Mouse (Mus musculus): Measurements from ENCODE around the gene Arf5.

The Arf5 gene

GRCm38 (mm10) chr6:28423313-28423712, at the start of gene Arf5:
TSS of gene Arf5 (plus strand) at chr6:28423560.
- peak; percentile 96 for DNase-seq (ENCODE audit: low spot score)

DNA sequence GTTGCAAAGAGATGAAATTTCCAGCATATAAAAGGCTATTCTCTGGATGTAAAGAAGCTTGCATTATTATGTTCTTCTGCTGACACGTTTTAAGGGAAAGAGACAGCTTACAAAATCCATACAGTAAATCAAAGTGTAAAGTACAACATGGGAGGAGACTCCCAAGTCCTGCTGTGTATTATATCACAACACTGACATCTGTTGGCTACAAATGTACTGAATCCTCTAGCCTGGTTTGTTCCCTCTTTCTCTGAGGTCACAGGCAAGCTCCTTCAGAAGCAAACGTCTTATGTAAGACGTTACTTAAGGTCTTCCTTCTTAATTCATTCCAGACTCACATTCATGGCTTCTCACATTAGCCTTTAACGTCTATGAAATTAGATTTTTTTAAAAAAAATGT, 41.4 kb upstream of the Arf5 start:
- no peak for DNase-seq (ENCODE audit: low spot score)

- DNase-seq (ENCODE audit: low spot score) = no peak
Measured at GRCm38 (mm10) chr6:28385169-28385568, 38.2 kb upstream of the Arf5 start.

DNA sequence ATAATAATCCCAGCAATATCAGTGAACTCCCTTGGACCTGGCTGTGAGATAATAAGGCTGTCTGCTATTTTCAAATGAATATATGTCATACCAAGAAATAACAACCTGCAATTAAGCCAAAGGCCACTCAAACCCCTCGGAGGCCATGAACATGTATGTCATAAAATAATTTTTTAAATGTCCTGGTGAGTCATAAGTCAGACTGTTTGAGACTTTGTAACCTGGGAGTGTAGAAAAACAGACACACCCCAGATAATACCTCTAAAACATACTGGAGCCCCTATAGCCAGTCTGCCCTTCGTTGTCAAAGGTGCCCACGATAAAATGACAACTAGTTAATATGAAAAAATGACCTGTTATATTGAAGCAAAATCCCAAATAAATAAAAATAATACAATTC, 34.3 kb upstream of the Arf5 start:
- no peak for DNase-seq (ENCODE audit: low spot score)

GRCm38 (mm10) chr6:28396051-28396852, 27.1 kb upstream of the Arf5 start:
- DNase-seq (ENCODE audit: low spot score) = no peak

GRCm38 (mm10) chr6:28396853-28397457, 26.4 kb upstream of the Arf5 start:
- no peak for DNase-seq (ENCODE audit: low spot score)

DNA sequence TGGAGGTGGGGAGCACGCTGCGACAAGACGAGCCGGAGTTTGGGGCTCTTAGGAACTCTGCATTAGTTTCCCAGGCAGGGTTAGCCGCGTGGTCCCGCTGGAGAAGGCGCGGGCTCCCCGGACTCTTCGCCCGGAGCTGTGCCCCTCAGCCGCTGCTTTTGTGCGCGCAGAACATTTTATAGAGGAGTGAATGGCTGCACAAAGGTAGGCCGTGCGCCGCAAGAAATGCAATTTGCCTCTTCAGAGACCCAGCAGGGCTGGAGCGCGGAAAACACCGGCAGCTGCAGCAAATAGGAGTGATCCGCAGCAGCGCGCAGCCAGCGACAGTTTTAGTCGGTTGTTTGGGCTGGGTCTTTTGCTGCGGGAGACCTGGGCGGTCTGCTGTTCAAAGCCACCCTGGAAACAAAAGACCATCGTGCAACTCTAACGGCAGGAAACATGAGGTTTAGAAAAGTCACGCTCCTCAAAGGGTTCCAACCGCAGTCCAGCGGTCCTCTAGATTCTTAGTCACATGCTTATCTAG, 25.6 kb upstream of the Arf5 start, which contains the start of gene Zfp800:
Zfp800 (minus strand) TSS at position 325 of the 523 bp plus-strand sequence.
- DNase-seq (ENCODE audit: low spot score) = peak; percentile 18

DNA sequence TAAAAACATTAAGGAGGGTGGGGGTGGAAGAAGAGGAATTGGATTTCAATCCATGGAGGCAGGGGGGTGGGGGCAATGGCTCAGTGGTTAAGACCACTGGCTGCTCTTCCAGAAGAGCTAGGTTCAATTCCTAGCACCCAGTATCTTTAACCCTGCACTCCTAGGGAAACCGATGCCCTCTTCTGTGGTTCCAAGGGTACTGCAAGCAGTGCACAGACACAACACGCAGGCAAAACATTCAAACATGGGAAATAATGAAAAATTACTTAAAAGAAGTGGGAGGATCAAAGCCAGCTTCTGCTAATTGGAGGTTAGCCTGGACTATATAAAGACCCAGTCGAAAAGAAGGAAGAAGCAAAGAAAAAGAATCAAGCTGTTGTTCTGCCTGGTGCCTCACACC, 24.6 kb upstream of the Arf5 start:
- DNase-seq (ENCODE audit: low spot score) = no peak

DNA sequence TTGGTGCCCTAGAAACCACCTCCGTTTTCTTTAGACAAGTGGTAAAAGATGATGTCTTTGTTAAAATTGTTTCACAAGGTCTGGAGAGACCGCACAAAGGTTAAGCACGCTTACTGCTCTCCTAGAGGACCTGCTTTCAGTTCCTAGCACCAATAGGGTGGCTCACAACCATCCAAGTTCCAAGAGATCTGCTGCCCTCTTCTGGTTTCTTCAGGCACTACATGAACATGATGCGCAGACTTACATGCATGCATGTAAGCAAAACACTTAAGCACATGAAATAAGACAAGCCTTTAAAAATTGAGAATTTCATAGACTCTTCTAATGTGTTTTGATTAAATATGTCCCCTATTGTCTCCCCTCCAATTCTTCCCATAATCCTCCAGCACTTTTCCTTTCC, 23.6 kb upstream of the Arf5 start:
- no peak for DNase-seq (ENCODE audit: low spot score)

GRCm38 (mm10) chr6:28410053-28410452, 13.3 kb upstream of the Arf5 start:
- DNase-seq (ENCODE audit: low spot score) = no peak

- DNase-seq (ENCODE audit: low spot score) = no peak
Measured at GRCm38 (mm10) chr6:28411236-28411635, 12.1 kb upstream of the Arf5 start.

- no peak for DNase-seq (ENCODE audit: low spot score)
Measured at GRCm38 (mm10) chr6:28416981-28417380, 6.4 kb upstream of the Arf5 start.

DNA sequence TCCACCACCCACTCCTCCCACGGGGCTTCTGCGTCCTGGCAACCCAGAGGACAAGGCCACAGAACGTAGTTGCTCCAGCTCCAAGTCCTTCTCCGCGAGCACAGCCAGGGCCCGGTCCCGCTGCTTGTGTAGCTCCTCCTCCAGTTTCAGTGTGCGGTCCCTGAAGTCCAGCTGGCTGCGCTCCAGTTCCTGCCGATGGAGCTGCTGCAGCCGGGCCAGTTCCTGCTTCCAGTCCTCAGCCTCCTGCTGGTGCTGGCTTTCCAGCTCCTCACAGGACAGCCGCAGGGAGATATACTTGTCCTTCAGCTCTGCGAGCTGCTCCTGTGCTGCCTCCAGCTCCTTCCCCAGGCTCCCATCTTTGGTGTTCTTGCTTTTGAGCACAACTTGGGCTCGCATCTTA, 4.9 kb upstream of the Arf5 start:
- peak; percentile 83 for DNase-seq (ENCODE audit: low spot score)

GRCm38 (mm10) chr6:28419673-28420072, 3.7 kb upstream of the Arf5 start:
- no peak for DNase-seq (ENCODE audit: low spot score)

GRCm38 (mm10) chr6:28420361-28420760, 3.0 kb upstream of the Arf5 start:
- no peak for DNase-seq (ENCODE audit: low spot score)

GRCm38 (mm10) chr6:28420865-28421264, 2.5 kb upstream of the Arf5 start:
- DNase-seq (ENCODE audit: low spot score) = no peak

DNA sequence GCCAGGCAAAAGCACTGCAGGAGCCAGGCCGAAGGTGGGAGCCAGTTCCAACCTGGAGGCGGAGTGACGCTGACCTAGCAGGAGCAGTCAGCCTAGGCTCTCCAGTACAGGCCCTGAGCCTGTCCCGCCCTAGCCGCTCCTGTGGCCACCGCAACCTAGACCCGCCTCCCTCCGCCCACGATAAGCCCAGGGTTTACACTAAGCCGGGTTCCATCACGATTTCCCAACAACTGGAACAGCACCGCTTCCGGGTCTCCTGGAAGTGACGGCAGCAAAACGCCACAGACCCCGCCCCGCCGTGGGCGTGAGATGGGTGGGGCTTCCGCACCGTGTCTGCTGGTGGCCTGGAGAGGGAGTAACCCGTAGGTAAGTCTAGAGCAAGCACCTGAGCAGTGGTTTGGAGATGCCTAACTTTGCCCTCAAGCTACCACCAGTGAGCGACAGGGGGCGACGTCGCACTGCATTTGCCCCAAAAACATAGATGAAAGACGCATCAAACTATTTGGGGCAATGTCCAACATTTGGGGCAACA, 1.8 kb upstream of the Arf5 start:
- peak; percentile 95 for DNase-seq (ENCODE audit: low spot score)

DNA sequence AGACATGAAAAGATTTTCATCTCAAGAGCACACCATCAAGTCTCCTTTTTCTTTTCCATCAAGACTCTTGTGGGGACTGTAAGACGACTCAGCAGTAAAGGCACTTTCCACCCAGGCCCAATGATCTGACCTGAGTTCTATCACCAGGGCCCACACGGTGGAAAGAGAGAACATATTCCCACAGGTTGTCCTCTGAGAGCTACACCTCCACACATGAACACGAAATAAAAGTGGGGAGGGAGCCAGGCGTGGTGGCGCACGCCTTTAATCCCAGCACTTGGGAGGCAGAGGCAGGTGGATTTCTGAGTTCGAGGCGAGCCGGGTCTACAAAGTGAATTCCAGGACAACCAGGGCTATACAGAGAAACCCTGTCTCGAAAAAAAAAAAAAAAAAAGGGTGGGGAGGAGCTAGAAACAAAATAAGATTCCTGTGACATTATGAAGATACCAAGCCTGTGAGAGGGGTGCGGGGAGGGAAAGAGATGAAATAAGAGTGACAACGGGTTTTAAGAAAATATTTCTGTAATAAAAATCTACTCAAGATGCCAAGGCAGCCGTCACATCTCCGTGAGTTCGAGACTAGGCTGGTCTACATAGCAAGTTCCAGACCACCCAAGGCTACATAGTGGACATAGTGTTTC, 589 bp upstream of the Arf5 start:
- DNase-seq (ENCODE audit: low spot score) = no peak

DNA sequence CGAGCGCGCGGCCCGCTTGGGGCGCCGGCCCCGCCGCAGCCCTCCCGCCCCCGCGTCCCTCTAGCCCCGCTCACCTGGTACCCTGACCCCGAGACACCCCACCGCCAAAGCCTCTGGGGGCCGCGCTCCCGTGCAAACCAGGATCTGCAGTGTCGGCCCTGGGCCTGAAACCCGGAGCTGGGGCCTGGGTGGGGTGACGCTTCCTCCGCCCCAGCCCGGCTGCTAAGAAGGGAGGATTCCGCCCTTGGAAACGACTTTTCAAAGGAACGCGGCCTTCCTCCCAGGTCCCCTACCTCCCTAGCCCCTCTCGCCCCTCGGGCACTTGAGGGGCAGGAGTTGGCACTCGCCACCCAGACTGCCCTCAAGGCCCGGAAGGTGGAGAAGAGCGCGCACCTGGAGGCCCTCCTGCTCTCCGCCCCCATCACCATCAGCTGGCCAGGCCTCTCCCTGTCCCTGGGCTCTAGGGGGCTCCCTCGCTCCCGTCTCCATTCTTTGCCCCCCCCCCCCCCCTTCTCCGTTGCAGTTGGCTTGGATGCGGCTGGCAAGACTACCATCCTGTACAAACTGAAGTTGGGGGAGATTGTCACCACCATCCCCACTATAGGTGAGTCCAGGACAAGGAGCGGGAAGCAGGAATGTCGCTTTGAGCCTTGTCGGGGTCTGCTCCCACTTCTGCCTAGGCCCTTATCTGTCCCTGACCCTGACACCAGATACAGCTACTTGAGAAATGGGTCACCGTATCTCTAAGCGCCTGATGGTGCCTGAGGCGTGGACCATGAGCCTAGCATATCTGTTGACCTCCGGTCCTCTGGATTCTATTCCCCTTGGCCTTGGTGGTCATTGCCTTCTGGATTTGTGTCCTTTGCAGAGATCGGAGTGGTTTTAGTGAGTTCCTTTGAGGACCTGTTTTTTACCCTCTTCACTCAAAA, 671 bp downstream of the Arf5 start:
- DNase-seq (ENCODE audit: low spot score) = peak; percentile 63

DNA sequence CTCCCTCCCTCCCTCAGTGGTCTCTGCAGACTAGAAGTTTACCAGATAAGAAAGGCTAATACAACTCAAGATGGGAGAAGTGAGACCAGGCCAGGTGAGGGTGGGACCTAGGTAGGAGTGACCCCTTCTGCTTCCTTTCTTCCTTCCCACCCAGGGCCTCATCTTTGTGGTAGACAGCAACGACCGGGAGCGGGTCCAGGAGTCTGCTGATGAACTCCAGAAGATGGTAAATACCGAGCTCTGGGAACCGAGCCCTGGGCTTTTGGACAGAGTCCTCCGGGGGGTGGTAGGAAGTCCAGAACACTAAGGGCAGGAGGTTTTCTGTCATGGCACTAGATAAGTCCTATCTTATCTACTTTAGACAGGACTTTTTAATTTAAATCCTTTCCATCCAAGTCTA, 1.7 kb downstream of the Arf5 start:
- DNase-seq (ENCODE audit: low spot score) = no peak

GRCm38 (mm10) chr6:28427096-28427839, 3.9 kb downstream of the Arf5 start, which contains the start of gene Fscn3:
TSS of gene Fscn3 (plus strand) at chr6:28427789.
- DNase-seq (ENCODE audit: low spot score) = no peak
